Mouse (Mus musculus): ENCODE results near the gene Klf2.

Klf2 gene

DNA sequence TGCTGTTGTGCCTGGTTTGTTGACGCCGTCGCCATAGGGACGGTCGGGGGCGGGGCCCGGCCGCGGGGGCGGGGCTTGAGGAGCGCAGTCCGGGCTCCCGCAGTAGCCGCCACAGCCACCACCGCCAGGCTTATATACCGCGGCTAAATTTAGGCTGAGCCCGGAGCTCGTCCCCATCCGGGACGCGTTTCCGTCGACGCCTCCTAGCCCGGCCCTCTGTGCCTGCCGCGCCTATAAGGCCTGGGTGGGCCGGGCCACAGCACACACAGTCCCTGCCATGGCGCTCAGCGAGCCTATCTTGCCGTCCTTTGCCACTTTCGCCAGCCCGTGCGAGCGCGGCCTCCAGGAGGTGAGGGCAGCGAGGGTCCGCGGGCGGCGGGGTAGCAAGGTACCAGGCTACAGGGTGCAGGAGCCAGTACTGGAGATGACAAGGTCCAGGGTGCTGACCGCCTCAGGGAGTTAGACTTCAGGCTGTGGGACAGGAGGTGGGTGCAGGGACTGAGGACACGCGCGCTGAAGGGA lies at the start of gene Klf2:
TSS of gene Klf2 (plus strand) at position 233 of the 522 bp plus-strand sequence.
- peak; percentile 83 to 87 for DNase-seq (ENCODE audit: low spot score in 2 of 2)

DNA sequence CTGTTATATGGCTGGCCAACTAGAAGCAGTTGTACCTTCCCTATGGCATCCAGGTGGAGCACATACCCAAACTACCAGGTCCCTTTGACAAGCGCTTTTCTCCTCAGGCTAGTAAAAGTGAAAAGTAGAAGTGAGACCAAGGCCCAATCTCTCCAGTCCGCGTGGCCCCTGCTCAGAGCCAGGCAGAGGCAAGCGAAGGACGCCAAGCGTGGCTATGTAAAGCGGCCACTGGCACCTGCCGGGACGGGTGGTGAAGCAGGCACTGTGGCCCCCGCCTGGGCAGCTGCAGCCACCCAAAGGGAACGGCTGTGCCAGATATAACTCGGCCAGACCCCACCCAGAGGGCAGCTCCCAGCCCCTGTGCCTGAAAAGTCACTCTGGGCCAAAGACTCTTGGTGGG lies 48.2 kb upstream of the Klf2 start:
- DNase-seq (ENCODE audit: low spot score in 2 of 2), result no peak

DNA sequence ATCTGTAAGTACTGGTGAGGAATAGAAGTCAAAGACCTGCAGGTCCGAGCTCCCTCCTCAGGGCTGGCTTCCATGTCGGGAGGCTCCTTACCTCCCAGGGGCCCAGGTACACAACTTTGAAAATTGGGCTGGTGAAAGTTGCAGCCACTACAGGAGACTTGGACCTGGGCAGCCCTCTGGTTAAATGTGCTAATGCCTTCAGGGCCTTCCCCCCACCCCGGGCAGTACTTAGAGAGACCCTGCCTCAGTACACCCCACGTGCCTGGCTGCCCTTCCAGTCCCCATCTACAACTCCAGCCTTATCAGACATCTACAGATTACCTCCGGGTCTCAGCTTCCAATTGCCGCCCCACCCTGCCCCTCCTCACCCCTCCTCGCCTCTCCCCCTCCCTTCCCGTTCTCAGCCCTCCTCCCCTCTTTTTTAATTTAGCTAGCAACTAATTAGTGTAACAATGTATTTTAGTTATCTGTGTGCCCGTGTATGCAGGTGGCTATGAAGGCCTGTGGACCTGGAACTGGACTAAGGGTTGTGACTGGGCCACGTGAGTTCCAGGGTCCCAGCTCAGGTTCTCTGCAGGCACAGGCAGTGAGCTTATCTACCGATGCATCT lies 47.7 kb upstream of the Klf2 start:
- no peak for DNase-seq (ENCODE audit: low spot score in 2 of 2)

DNA sequence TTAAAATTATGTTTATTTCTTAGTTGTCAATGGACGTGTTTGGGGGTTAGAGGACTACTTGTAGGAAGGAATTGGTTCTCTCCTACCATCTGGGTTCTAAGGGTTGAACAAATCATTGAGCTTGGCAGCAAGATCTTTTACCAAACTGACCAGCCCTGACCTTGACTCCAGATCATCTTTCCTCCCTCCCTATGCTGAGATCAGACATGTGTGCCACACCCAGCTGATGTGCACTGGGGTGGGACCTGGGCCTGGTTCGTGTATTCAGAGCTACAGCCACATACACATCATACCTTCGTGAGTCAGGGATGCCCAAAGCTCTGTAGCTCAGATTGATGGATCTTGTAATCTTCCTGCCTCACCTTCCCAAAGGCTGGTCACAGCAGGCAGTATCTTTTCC lies 47.1 kb upstream of the Klf2 start:
- DNase-seq (ENCODE audit: low spot score in 2 of 2), result no peak

DNA sequence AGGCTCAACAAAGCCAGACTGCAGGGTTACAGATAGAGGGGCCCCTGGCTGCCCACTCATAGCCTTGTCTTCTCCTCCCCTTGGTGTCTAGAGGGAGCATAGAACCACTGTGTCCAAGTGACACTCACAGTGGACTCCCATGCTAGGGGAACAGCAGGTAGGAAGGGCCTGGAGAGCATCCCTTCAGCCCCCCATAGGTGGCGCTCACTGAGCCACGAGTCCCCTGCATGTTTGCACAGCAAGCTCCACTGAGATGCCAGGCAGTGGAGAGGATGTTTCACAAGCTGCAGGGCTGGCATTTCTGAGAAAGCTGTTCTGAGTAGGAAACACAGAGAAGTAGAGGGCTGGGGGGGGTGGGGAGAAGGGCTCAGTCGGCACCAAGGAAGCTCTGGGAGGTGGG lies 46.5 kb upstream of the Klf2 start:
- peak; percentile 59 to 65 for DNase-seq (ENCODE audit: low spot score in 2 of 2)

DNA sequence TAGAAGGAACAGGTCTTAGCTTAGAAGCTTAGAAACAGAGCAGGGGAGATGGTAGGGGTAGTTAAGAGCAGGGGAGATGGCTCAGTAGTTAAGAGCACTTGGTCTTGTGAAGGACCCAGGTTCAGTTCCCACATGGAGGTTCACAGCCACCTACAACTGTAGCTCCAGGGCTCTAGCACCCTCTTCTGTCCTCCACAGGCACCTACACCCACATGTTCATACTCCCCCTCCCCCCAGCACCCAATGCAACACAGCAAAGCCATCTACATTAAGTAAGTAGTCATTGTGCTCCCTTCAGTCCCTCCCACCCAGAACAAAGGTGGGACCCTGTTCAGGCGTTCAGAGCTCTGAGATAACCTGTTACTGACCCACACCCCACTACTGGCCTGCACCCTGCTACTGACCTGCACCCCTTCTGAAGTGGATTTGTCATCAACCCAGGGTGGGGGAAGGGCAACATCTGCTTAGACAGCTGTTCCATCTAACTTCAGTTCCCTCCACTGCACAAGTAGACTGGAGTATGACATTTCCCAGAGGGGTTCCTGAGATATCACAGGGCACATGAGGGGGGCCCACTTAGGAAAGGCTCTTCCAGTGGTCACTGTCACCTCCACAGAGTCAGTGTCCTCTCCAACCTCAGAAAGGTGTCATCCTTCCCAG lies 45.6 kb upstream of the Klf2 start:
- no peak for DNase-seq (ENCODE audit: low spot score in 2 of 2)

DNA sequence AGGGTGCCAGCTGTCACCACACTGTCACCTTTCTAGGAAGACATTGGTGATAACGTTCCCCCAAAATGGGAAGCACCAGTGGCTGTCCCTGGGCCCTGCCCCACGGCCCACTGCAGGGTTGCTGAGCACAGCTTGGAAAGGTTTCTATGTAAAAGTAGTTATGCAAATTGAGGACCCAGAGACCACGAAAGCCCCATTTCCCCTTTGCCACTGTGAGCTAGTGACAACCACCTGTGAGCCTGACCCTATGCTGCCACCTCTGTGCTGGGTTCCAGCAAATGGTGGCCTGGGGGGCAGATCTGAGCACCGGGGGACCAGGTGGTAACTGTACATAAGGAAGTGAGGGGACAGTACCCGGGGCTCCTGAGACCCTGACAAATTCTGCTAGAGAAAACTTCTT lies 45.0 kb upstream of the Klf2 start:
- DNase-seq (ENCODE audit: low spot score in 2 of 2), result no peak

DNA sequence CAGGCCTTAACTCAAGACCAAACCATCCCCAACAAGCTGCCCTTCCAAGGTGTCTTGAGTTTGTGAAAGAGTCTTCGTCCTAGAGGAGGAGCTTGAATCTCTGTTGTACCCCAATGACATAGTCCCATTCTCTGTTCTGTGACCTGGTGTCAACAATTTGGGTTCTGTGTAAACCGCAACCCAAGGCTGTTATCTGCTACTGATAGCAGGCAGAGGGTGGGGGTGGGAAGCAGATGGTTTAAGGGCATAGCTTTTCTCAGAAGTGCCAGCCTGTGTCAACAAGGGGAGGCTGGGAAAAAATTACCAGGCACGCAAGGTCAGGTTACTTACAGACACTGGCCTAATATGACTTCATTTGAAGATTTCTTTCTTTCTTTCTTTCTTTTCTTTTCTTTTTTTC lies 41.6 kb upstream of the Klf2 start:
- DNase-seq (ENCODE audit: low spot score in 2 of 2), result no peak

DNA sequence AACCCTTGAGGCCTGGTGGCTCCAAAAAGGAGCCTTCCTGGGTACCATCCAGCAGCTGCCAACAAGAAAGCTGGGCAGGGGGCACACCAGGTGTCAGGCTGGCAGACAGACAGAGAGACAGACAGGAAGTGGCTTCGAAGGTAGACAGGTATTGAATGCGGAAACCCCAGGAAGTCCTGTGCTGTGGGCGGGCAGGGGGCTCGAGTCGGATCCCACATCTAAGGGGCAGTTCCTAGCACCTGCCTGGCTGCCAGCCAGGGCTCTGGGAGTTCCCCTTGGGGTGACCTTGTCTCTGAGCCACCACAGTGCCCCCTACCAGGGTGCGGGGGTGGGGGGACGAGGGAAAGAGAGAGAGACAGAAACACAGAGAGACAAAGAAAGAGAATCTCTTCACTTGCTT lies 39.7 kb upstream of the Klf2 start:
- no peak for DNase-seq (ENCODE audit: low spot score in 2 of 2)

DNA sequence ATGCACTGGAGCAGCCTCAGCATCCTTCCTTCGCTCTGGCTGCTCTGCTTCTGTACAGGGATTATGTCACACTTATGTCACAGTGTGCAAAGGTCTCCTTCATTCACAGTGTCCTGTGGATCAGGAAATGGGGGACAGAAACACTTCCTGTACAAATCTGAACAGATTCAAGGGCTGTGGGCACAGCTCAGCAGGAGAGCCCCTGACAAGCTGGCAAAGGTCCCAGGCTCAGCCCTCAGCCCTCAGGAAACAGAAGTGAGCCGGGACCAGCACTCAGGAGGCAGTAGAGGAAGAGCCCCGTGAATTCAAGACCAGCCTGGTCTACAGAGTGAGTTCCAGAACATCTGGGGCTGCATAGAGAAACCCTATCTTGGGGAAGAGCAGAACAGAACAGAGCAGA lies 37.2 kb upstream of the Klf2 start:
- no peak for DNase-seq (ENCODE audit: low spot score in 2 of 2)

DNA sequence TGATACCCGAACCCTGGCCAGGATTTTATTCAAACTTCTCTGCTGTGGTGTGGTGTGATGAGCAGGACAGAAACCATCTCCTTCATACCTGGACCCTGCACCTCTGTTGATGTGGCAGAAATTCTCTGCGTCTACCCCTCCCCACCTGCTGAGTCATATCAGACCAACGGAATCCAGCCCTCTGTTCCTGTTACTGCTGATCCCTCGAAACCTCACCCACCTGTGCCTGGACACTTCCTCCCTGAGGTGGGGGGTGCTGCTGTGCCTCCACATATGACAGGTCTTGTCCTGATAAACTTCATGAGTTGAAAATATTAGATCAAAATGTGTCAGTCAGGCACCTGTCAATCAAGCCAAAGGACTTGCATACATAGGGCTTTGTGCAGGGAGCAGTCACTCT lies 33.5 kb upstream of the Klf2 start:
- DNase-seq (ENCODE audit: low spot score in 2 of 2), result no peak

DNA sequence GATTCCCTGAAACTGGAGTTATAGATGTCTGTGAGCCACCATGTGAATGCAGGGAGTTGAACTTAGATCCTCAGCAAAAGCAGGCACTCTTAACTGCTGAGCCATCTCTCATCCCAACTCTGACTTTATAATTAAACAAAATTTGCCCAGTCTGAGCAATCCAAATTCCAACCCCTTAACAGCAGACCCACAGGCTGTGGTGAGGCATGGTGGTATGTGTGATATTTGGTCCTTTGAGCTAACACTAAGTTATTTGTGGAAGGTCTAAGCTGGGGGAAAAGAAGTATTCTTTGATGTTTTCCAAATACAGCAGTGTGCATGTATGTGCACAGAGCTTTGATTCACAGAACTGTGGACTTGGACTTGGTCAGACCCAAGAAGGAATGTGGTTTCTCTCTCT lies 29.8 kb upstream of the Klf2 start:
- no peak for DNase-seq (ENCODE audit: low spot score in 2 of 2)

DNA sequence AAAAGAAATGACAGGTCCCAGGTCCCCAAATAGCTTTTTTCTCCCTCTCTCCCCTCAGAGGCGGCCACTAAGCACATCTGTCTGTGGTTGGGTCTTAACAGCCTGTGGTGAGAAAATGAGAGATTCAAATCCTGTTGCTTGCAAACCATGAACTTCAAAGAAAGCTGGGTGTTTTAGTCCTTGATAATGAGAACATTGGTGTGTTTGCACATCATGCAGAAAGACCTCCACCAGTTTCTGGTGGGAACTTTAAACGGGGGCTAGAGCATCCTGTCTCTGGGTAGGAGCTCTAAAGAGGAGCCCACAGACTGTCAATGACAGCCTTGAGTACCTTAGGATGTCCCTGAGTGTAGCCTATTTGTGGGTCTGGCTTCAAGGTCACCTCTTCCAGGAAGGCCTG lies 27.7 kb upstream of the Klf2 start:
- DNase-seq (ENCODE audit: low spot score in 2 of 2), result no peak

DNA sequence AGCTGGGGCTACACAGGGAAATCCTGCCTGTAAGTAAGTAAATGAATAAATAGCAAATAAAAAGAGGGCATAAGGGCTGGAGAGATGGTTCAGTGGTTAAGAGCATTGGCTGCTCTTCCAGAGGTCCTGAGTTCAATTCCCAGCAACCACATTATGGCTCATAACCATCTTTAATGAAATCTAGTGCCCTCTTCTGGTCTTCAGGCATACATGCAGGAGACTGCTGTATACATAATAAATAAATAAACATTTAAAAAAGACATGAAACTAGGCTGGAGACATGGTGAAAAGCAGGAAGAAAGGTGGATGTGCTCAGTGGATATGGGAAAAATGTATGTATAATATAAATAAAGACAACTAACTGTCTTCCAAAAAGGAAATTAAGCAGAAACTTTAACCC lies 25.5 kb upstream of the Klf2 start:
- no peak for DNase-seq (ENCODE audit: low spot score in 2 of 2)

DNA sequence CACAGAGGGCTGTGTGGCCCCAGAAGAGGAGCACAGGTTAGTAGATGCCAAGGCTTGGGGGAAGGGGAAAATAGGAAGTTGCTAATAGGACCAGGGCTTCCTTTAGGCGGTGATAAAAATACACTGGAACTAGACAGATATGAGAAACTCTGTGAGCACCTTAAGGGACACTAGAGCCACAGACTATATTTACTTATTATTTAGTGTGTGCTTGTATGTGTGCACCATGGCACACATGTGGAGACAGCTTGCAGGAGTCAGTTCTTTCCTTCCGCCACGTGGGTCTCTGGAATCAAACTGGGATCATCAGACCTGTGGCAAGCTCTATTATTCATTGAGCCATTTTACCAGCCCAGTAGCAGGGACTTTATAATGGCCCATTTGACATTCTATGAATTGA lies 23.7 kb upstream of the Klf2 start:
- no peak for DNase-seq (ENCODE audit: low spot score in 2 of 2)

DNA sequence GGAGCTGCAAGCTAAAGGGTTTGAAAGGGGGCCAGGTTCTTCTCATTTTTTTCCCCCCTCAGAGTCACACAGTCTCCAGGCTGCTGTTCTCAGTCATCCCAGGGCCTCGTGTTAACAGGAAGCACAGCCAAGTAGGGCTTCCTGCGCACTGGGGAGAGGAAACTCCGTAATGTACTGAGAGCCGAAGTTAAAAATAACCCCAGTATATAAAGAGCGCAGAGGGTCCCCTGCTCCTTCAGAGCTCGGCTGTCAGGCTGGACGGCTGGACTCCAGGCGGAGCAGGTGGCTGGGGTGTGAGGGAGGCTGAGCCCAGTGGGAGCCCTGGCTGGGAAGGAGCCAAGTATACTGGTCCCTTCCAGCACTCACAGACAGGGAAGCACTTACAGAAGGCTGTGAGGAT lies 23.2 kb upstream of the Klf2 start:
- peak; percentile 55 to 61 for DNase-seq (ENCODE audit: low spot score in 2 of 2)

DNA sequence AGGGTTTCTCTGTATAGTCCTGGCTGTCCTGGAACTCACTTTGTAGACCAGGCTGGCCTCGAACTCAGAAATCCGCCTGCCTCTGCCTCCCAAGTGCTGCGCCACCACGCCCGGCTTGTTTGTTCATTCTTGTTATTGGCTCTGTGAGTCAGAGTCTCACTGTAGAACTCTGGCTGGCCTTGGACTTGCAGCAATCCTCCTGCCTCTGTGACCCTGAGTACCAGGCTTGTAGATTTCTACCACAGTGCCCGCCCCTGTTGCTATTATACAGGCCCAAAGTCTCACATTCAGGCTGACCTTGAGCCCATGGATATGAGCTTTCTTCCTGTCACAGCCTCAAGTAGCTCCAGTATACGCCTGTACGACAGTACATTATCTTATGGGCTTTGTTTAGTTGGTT lies 22.3 kb upstream of the Klf2 start:
- no peak for DNase-seq (ENCODE audit: low spot score in 2 of 2)

DNA sequence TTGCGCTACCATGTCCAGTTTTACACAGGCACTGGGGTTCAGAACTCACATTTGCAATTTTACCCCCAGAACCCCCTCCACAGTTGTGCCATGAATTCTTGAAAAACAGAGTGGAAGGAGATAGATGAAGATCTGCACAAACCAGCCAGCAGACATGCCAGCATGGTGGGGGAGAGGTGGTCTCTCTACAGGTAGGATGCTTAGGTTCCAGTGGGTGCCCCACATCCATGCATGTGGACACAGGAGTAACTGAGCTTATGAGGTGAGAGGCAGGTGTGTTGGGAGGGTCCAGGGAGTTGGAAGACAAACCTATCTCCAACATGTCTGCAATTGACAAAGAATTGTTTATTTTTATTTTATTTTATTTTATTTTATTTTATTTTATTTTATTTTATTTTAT lies 19.9 kb upstream of the Klf2 start:
- no peak for DNase-seq (ENCODE audit: low spot score in 2 of 2)

DNA sequence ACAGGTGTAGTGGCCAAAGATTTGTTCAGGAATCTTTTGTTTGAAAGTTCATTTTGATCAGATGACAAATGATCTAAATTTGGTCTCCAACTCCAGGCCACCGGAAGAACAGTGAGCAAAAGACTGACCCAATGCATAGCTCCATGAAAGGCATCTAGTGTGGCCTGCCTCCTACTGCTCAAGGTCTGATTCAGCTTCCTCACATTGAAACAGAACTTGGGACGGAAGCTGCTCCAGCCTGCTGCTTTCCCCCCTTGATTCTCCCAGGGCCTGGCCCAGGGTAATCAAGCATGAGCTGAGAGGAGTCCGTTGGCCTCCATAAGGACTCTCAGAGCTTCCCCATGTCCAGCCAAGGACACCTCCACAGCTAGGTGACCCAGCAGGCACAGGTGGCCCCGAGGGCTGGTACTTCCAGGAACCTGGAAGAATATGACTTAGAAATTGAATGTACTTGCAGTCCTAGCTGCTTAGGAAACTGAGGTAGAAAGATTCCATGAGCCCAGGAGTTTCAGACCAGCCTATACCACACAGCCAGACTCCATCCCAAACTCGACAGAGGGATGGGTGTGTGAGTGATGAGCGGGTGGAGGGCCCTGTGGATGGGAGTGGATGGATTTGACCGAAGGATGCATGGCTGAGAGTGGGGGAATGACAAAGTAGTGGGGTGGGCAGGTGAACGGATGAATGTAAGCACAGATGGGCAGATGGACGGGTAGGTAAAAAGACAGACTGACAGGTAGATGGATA lies 18.0 kb upstream of the Klf2 start:
- no peak for DNase-seq (ENCODE audit: low spot score in 2 of 2)

DNA sequence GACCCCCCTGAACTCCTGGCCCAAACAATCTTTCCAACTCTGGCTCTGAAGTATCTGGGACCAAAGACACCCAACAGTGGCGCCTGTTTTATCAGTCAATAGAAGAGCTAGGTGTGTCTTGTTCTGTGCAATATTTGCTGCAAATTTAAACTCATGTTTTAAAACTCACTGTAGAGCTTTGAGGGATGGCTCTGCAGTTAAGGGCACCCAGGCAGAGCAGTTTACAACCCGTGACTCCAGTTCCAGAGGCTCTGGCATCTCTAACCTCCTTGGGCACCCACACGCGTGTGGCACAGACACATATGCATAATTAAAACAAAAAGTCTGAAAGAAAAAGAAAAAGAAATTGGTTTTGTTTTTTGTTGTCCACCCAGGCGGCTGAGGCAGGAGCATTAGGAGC lies 17.3 kb upstream of the Klf2 start:
- DNase-seq (ENCODE audit: low spot score in 2 of 2), result no peak

DNA sequence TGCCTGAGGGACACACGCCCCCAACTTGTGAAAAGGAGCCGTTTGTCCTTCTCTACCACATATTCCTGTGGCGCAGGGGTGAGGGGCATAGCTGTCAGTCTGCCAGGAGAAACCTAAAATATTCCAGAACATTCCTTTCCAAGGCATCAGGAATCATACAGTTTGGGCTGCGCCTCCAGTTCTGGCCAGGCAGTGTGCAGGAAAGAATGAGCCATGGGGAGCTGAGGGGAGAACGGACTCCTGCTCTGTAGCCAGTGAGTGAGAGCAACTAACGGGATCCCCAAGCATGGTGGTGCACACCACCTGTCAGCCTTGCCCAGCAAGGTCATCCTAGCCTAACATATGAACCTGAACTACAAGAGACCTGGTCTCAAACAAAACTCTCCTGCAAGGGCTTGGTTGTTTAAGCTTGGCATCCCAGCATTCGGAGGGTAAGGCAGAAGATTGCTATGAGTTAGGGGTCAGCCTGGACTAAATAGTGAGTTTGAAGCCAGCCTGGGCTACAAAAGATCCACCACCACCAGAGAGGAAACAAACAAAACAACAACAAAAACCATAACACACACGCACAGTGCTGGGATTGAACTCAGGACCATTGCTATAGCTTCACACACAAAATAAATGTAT lies 15.7 kb upstream of the Klf2 start:
- no peak for DNase-seq (ENCODE audit: low spot score in 2 of 2)

DNA sequence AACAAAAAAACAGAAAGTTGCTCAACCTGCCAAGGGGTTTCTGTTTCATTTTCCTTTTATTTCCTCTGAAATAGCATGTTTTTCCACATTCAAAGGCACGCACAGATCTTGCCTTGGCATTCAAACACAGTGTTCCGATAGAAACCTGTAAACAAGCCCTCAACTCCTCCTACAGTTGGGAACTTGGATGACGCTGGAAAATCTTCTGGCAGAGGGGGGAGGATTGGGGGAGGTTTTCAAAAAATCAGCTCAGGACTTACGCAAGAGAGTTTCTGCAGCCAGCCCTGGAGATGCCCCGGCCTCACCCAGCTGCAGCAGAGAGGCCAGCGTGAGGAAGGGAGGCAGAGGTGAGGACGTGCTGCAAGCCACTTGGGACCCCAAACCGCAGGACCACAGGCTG lies 15.2 kb upstream of the Klf2 start:
- DNase-seq (ENCODE audit: low spot score in 2 of 2), result peak in 1 of 2 experiments; percentile 49

All from right cerebral cortex, adult 2 months (tissue).